Mouse (Mus musculus) layer of hippocampus, postnatal 14 days (tissue): ENCODE measurements around the gene Xrcc4. TPM values are rescaled to one million over a fixed set of nuclear protein-coding genes. Genes with fewer than 3 reads are reported as not detected.

ENCODE experiments used
- DNase-seq, 2 experiments: peaks; one replicate each; pipeline ENCODE4 v3.0.0; 2021 to 2022; ENCODE audit warnings: low spot score in 2 of 2, mixed read lengths in 1 of 2
- total RNA-seq, 2 experiments: library from RNA; stranded (reverse); gene quantifications; 2 replicates each; pipeline ENCODE4 v1.2.3; 2021

Xrcc4 gene
- total RNA-seq, 2 experiments from 2014 or later, result 16.1 to 16.2 TPM

- DNase-seq, result no peak
These were observed 120.7 kb downstream of the Xrcc4 start for GRCm38 (mm10) chr13:89968671-89969070.

GRCm38 (mm10) chr13:89944354-89944753 lies 145.1 kb downstream of the Xrcc4 start:
- DNase-seq, result no peak

DNA sequence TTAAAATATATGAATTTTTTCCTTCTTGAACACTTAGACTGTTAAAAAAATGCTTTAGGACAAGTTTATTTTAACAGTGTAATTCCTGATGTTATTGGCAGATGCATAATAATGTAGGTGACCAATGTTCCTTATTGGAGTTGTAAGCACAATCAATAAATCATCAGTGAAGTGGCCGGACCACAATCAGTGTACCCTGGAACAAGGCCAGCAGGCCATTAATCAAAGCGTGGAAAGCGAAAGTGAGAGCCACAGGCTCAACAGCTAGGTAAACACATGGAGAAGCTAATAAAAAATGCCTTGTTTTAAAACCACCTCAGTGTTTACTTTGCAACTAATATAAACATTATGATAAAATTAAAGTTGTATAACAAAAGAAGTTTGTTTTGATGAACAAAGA lies 159.9 kb downstream of the Xrcc4 start:
- DNase-seq, result no peak

GRCm38 (mm10) chr13:89918814-89919481 lies 170.5 kb downstream of the Xrcc4 start:
- DNase-seq, result no peak

DNA sequence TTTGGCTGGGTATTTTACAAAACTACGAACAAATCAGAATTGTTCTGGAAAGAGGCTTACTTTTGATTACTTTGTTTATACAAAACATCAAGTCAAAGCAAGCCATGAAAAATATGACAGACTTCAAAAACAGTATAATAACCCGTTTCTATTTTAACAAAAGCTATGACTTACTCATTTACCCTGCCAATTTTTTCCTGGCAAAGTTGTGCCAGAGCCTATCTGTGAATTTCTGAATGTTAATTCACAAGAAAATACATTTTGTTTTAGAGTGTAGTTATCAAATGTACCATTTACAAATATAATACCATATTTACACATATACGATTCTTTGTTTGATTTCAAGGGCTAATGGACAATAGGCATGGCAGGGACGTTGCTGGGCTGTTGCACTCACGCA lies 175.1 kb downstream of the Xrcc4 start:
- DNase-seq, result peak in 1 of 2 experiments; percentile 24

DNA sequence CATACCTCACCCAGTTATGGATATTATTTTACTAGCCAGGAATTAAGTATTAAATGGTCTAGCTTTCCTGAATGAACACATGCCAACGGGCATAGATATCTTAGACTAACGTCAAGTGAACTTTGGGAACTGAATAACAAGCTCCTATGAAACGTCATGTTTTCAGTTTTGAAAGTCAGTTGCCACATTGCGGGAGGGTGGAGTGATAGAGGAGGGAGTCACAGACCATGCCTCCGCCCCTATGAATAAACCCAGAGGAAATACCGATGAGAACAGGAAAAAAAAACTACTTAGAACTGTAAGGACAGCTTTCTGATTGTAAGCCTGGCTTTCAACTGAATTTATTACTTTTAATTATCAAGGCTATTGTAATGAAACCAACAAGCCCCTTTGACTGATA lies 175.5 kb downstream of the Xrcc4 start:
- DNase-seq, result no peak

GRCm38 (mm10) chr13:89906120-89906519 lies 183.3 kb downstream of the Xrcc4 start:
- no peak for DNase-seq

- no peak for DNase-seq
These were observed 190.3 kb downstream of the Xrcc4 start for GRCm38 (mm10) chr13:89899066-89899465.

DNA sequence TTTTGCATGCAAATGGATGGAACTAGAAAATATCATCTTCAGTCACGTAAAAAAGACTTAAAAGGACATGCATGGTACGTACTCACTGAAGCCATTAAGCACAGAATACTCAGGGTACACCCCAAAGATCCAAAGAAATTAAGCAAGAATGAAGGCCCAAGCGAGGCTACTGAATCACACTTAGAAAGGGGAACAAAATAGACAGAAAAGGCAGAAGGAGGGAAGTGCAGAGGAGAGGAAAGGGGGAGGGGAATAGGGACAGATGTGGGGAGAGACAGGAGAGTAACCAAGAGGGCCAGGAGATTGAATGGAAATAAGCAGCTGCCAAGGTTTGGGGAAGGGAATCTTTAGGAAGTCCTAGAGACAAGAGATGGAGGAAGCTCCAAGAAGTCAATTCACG lies 197.3 kb downstream of the Xrcc4 start:
- DNase-seq, result no peak

DNA sequence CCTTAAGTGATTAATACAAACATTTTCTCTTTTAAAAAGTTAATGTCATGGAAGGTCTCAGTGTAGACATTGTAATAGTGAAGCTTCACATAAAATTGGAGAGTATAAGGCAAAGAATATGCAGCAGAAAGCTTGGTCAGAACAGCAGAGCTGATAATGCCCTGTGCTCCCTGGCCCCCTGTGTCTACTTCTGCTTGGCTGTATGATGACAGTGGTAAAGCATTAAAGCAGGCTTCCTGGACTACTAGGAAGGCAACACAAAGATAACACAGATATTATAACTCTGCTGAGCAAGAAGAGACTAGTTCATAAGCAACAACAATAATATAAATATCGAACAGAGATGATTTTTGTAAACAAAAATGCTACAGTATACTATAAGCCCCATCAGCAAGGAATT lies 199.2 kb downstream of the Xrcc4 start:
- DNase-seq, result no peak

GRCm38 (mm10) chr13:89889074-89889473 lies 200.3 kb downstream of the Xrcc4 start:
- DNase-seq, result no peak

DNA sequence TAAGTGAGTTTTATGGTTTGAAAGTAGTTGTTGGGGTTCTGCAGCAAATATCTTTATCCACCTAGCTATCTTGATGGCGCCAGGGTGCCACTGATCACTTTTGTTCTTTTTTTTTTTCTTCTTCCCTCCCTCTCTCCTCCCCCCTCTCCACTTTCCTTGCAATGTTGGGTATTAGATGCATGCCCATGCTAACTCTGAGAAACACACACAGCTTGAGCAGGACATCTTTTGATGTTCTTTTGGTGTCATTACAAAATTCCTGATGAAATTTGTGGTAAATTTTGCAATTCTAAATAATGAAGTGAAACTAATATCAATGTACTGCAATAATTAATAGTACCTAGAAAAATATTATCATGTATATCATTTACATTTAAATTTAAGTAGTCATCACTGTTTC lies 205.9 kb downstream of the Xrcc4 start:
- DNase-seq, result no peak

- DNase-seq, result peak in 1 of 2 experiments; percentile 5
These were observed 208.1 kb downstream of the Xrcc4 start for GRCm38 (mm10) chr13:89881281-89881680.

DNA sequence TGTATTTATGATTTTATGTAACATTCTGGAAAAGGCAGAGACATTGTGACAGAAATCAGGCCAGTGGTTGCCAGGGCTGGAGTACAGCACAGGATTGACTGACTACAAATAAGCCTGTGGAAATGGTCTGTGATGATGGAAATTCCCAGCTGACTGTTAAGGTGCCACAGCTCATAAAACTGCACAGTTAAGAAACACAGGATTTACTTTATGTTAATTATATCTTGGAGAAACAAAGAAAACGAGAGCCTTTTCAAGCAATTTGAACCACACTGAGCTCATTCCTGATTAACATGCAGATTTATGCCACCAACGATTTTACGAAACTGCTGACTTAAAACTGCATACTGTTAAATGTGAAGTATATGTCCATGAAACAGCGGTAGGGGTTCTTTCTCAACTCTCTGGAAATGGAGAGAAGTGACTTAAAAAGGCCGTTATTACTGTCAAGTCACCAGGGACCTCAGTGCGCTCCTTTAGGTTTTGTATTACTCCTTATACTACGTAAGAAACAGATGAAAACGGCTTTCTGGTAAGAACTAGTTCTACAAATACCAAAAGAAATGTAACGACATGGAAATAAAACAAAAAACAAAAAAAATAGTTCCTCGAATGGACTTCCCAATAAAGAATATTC lies 210.5 kb downstream of the Xrcc4 start:
- DNase-seq, result peak in 1 of 2 experiments; percentile 10

- DNase-seq, result no peak
These were observed 213.9 kb downstream of the Xrcc4 start for GRCm38 (mm10) chr13:89875499-89875898.

- no peak for DNase-seq
These were observed 216.7 kb downstream of the Xrcc4 start for GRCm38 (mm10) chr13:89872725-89873124.

GRCm38 (mm10) chr13:89854139-89854538 lies 235.3 kb downstream of the Xrcc4 start:
- no peak for DNase-seq

DNA sequence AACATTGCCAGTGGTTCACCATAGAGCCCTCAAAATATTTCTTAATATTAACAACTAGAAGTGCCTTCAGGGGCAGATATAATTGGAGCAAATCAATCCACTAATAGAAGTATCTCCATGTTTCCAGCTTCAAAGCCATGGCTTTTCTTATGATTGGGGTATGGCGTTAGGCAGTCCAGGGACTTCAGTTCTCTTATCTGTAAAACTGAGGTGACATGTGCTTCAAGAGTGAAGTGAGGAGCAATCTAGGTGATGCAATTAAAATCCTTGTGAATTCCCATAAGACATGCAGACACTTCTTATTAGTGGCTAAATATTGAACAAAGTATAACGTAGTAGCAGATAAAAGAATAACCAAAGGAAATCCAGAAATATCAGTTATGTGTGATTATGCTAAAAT lies 238.7 kb downstream of the Xrcc4 start:
- no peak for DNase-seq

GRCm38 (mm10) chr13:89849955-89850354 lies 239.5 kb downstream of the Xrcc4 start:
- peak; percentile 11 to 46 for DNase-seq

DNA sequence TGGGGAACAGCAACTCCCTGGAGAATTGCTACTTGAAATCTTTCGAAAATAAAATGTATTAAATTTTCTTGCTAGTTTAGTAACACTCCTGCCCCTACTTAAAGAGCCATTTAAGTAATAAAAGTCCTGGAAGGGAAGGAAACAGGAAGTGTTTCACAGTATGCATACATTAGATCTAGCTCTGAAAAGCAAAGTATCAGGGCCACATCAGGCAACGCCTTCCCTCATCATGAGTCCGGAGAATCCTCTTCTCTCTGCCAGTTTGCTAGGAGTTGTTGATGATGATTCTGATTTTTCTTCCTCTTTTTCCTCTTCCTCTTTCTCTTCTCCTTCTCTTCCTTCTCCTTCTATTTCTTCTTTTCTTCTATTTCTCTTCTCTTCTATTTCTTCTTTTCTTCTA lies 250.8 kb downstream of the Xrcc4 start:
- no peak for DNase-seq

DNA sequence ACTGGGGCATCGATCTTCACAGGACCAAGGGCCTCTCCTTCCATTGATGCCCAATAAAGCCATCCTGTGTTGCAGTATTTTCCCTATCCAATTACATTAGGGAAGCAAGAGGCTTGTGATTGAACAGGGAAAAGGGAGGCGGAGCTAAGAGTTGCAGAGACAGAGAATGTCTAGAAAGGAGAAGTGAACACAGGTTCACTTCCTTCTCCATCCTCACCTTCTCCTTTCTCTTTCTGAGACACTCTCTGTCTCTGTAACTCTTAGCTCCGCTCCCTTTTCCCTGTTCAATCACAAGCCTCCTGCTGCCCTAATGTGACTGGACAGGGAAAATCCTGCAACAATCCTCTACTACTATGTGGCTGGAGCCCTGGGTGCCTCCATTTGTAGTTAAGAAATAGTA lies 254.9 kb downstream of the Xrcc4 start:
- DNase-seq, result no peak

GRCm38 (mm10) chr13:89833053-89833670 lies 256.2 kb downstream of the Xrcc4 start:
- no peak for DNase-seq
